Mouse (Mus musculus) lung, adult 2 months (tissue): Measurements from ENCODE around the gene Pgpep1.

ENCODE experiments used
- CTCF ChIP-seq: fragments of 200-500 bp; IDR thresholded peaks from 2 replicates; pipeline ENCODE4 v1.5.1; 2011; ENCODE audit warnings: mild to moderate bottlenecking, low read length, control low read depth; ENCODE audit not compliant: insufficient read depth
- POLR2A ChIP-seq: fragments of 200-500 bp; IDR thresholded peaks from 2 replicates; pipeline ENCODE4 v1.6.1; 2011; ENCODE audit warnings: low read depth, mild to moderate bottlenecking, control low read depth, low read length, borderline replicate concordance; ENCODE audit errors: extremely low read depth

- TF ChIP-seq POLR2A (no peak), CTCF (no peak)
Measured at GRCm38 (mm10) chr8:70656193-70656790, 3.9 kb downstream of the Pgpep1 start.
